Mouse (Mus musculus) right cerebral cortex, postnatal 36 days (tissue): ENCODE data around the gene Sh3bp4.

Experiments used
- DNase-seq, 2 experiments: peaks; one replicate each; pipeline ENCODE4 v3.0.0; 2022; ENCODE audit warnings: low spot score in 2 of 2, mixed read lengths in 1 of 2

The Sh3bp4 gene

GRCm38 (mm10) chr1:89127163-89127562, 56.9 kb downstream of the Sh3bp4 start:
- DNase-seq: no peak

GRCm38 (mm10) chr1:89130429-89130828, 60.2 kb downstream of the Sh3bp4 start:
- no peak for DNase-seq

- DNase-seq: no peak
Observed at GRCm38 (mm10) chr1:89131018-89131540, 60.9 kb downstream of the Sh3bp4 start.

- no peak for DNase-seq
Observed at GRCm38 (mm10) chr1:89131707-89132106, 61.5 kb downstream of the Sh3bp4 start.

- no peak for DNase-seq
Observed at GRCm38 (mm10) chr1:89133266-89133665, 63.1 kb downstream of the Sh3bp4 start.

GRCm38 (mm10) chr1:89133717-89134116, 63.5 kb downstream of the Sh3bp4 start:
- DNase-seq: no peak

- peak in 1 of 2 experiments; percentile 38 for DNase-seq
Observed at GRCm38 (mm10) chr1:89136089-89136811, 66.0 kb downstream of the Sh3bp4 start.

GRCm38 (mm10) chr1:89137086-89137816, 67.0 kb downstream of the Sh3bp4 start:
- peak in 1 of 2 experiments; percentile 26 for DNase-seq

GRCm38 (mm10) chr1:89138316-89138715, 68.1 kb downstream of the Sh3bp4 start:
- peak; percentile 36 to 58 for DNase-seq

GRCm38 (mm10) chr1:89140113-89140512, 69.9 kb downstream of the Sh3bp4 start:
- DNase-seq: no peak

GRCm38 (mm10) chr1:89151071-89151470, 80.9 kb downstream of the Sh3bp4 start:
- DNase-seq: no peak

- no peak for DNase-seq
Observed at GRCm38 (mm10) chr1:89152576-89152975, 82.4 kb downstream of the Sh3bp4 start.

GRCm38 (mm10) chr1:89153203-89153602, 83.0 kb downstream of the Sh3bp4 start:
- no peak for DNase-seq

GRCm38 (mm10) chr1:89163483-89163882, 93.3 kb downstream of the Sh3bp4 start:
- peak in 1 of 2 experiments; percentile 24 for DNase-seq

GRCm38 (mm10) chr1:89164281-89164680, 94.1 kb downstream of the Sh3bp4 start:
- DNase-seq: peak in 1 of 2 experiments; percentile 28

GRCm38 (mm10) chr1:89164685-89165084, 94.5 kb downstream of the Sh3bp4 start:
- no peak for DNase-seq

- DNase-seq: no peak
Observed at GRCm38 (mm10) chr1:89166814-89167249, 96.6 kb downstream of the Sh3bp4 start.

GRCm38 (mm10) chr1:89171275-89171767, 101.1 kb downstream of the Sh3bp4 start:
- DNase-seq: peak in 1 of 2 experiments; percentile 16

GRCm38 (mm10) chr1:89174621-89175020, 104.4 kb downstream of the Sh3bp4 start:
- DNase-seq: no peak

- no peak for DNase-seq
Observed at GRCm38 (mm10) chr1:89175355-89175754, 105.1 kb downstream of the Sh3bp4 start.

- DNase-seq: no peak
Observed at GRCm38 (mm10) chr1:89183261-89183831, 113.1 kb downstream of the Sh3bp4 start.

- no peak for DNase-seq
Observed at GRCm38 (mm10) chr1:89184111-89184785, 114.0 kb downstream of the Sh3bp4 start.
